Mouse (Mus musculus) layer of hippocampus, adult 9-11 months (tissue): ENCODE results near the gene Lgr4.

ENCODE experiments used
- DNase-seq: peaks from one replicate; pipeline ENCODE4 v3.0.0; 2022

The Lgr4 gene

GRCm38 (mm10) chr2:109984930-109985329 is 67.5 kb downstream of the Lgr4 start:
- DNase-seq, result no peak

GRCm38 (mm10) chr2:109985560-109985959 is 68.1 kb downstream of the Lgr4 start:
- DNase-seq, result no peak

GRCm38 (mm10) chr2:109986036-109986785 is 68.8 kb downstream of the Lgr4 start:
- DNase-seq, result no peak

GRCm38 (mm10) chr2:109987946-109988345 is 70.5 kb downstream of the Lgr4 start:
- DNase-seq, result no peak

- no peak for DNase-seq
These were observed 71.7 kb downstream of the Lgr4 start for GRCm38 (mm10) chr2:109989196-109989595.

GRCm38 (mm10) chr2:109989679-109990473 is 72.4 kb downstream of the Lgr4 start:
- no peak for DNase-seq

- no peak for DNase-seq
These were observed 74.3 kb downstream of the Lgr4 start for GRCm38 (mm10) chr2:109991754-109992153.

GRCm38 (mm10) chr2:109992448-109993073 is 75.1 kb downstream of the Lgr4 start:
- no peak for DNase-seq

- no peak for DNase-seq
These were observed 76.0 kb downstream of the Lgr4 start for GRCm38 (mm10) chr2:109993404-109993803.

GRCm38 (mm10) chr2:109995061-109995460 is 77.6 kb downstream of the Lgr4 start:
- DNase-seq, result no peak

- no peak for DNase-seq
These were observed 79.0 kb downstream of the Lgr4 start for GRCm38 (mm10) chr2:109996411-109996810.

- no peak for DNase-seq
These were observed 87.2 kb downstream of the Lgr4 start for GRCm38 (mm10) chr2:110004668-110005067.

- peak; percentile 59 for DNase-seq
These were observed 87.7 kb downstream of the Lgr4 start for GRCm38 (mm10) chr2:110005164-110005563.

- no peak for DNase-seq
These were observed 88.3 kb downstream of the Lgr4 start for GRCm38 (mm10) chr2:110005596-110006239.

GRCm38 (mm10) chr2:110007423-110008267 is 90.2 kb downstream of the Lgr4 start:
- DNase-seq, result no peak

GRCm38 (mm10) chr2:110009449-110009848 is 92.0 kb downstream of the Lgr4 start:
- no peak for DNase-seq

GRCm38 (mm10) chr2:110012184-110012725 is 94.8 kb downstream of the Lgr4 start:
- DNase-seq, result no peak

GRCm38 (mm10) chr2:110017087-110017486 is 99.6 kb downstream of the Lgr4 start:
- DNase-seq, result no peak

- peak; percentile 92 for DNase-seq
These were observed 100.4 kb downstream of the Lgr4 start, which contains the start of gene Ccdc34 for GRCm38 (mm10) chr2:110017616-110018505. Gene Ccdc34 (plus strand): TSS chr2:110017817.

- no peak for DNase-seq
These were observed 102.2 kb downstream of the Lgr4 start for GRCm38 (mm10) chr2:110019656-110020055.

- no peak for DNase-seq
These were observed 103.0 kb downstream of the Lgr4 start for GRCm38 (mm10) chr2:110020430-110020829.
